Mouse (Mus musculus): ENCODE measurements at regions not wholly inside any gene's neighbourhood (a gene's known extent, or its start where the extent isn't known, plus 50 kb on each side); places are given as distances from the start of the nearest gene placed in this dataset.

DNA sequence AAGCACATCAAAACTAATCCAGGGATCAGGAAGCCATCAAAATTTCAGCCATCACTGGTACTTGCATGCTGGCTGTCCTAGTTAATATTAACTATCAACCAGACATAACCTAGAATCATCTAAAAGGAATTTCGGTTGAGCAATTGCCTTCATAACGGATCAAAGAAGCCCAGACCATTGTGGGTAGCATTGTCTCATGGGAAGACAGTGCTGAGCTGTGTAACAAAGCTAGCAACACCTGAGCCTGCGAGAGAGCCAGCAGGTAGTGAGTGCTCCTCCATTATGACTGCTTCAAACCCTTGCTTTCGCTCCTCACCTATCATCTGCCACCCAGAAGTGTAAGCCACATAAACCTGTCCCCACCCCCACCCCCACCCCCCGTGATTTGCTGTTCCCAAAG lies 169.6 kb upstream of the Fat1 start:
- no peak for DNase-seq

DNA sequence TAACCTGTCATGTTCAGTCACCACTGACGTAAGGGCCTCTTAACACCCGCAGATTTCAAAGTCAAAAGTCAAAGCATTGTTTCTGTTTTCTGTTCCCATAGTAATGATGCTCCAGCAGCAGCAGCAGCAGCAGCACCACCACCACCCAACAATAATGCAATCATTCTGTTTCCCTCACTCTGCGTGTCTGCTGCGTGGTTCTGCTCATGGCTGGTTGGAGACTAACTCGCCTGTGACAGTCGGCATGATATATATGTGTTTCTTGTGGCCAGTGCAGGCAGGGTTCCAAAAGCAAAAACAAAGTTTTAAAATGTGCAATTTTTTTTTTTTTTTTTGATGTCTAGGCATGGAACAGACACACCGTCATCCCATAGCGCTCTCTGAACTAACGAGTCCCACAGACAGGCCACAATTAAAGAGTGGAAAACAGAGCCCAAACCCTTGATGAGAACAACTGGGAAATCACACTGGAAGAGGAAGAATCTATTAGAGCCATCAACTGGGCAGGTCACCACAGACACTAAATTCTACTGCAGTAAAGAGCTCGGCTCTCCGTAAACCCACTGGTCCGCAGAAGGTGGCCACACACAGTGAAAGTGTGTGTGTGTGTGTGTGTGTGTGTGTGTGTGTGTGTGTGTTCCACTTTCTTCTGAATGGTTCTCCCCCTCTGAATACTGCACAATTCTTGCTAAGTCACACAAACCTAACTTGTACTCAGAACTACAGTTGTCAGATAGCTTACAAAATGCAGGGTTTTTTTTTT lies 169.0 kb upstream of the Fat1 start:
- DNase-seq = no peak

DNA sequence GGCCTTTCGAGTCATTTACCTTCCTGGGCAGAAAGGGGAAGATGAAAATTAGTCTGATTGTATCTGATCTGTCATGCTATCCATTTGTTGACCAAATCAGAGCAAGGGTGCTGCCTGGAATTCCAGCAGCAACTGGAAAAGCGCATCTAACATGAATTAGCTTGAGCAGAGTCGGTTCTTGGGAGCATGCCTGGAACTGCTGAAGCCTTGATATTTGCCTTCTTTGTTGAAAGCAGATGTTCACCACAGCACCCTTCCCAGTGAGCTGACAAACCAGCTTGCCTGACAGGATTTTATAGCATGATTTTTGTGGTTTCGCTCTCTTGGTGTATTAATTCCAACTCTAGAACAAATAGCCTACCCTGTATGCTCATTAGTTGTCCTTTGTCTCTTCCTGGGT lies 168.0 kb upstream of the Fat1 start:
- DNase-seq = no peak

DNA sequence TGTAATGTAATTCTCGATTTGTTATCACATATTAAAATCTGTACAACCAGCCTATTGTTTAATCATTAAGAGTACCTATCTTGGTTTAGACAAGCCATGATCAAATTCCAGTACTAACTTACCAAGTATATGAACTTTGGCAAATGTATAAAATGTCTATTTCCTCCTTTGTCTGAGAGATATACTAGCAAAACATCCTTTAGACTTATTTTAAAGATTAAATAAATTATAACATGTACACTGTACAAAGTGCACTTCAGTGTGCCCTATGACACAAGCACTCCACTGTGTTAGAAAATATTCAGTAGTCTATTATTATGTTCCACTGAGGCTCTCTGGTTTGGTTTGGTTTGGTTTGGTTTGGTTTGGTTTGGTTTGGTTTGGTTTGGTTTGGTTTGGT lies 156.0 kb upstream of the Fat1 start:
- no peak for DNase-seq

DNA sequence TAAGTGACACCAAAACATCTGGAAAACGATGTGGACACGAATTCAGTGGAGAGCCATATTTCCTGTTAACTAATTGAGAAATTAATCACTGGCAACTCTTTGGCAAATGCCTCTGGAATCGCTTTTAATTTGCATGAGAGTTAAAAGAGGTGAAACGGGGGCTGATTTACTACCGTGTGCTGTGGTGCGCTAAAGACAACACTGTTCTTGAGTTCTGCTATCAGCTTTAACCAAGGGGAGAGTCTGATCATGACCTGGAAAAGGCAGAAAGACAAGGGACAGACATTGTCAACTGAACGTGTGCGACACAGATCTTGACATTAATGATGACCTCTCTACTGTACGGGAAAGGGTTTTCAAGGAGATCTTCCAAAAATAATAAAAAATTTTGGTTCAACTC lies 152.8 kb upstream of the Fat1 start:
- DNase-seq = no peak

DNA sequence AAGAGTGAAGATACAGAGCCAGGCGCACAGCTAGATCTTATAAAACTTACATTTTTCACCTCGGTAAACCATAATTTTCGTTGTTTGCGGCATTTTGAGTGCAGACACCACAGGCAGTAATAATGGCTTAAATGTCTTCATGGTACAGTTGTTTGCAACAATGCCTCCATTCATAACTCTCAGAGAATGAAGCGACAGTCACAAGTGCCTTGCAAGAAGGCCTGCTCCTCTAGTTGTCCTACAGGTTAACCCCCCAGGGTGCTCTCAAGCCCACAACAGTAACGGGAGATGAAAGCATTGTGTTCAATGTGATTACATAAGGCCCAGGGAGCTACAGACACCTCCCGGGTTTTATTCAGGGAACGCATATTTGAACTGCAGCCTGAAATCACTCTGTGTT lies 150.1 kb upstream of the Fat1 start:
- DNase-seq = no peak

DNA sequence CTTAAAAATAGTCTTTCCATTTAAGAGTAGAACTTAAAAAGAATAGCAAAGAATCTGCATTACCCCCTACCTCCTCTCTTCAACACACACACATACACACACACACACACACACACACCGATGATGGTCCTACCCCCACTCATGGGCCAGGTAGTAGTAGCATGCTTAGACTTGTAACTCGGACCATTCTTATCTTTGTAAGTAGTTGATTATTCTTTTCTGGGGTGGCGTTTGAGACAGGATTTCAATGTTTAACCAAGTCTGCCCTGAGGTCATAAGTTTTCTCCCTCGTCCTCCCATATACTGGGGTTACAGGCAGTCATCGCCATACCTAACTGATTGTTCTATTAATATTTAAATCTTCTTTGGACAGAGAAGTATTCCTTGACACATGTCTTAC lies 148.5 kb upstream of the Fat1 start:
- no peak for DNase-seq

DNA sequence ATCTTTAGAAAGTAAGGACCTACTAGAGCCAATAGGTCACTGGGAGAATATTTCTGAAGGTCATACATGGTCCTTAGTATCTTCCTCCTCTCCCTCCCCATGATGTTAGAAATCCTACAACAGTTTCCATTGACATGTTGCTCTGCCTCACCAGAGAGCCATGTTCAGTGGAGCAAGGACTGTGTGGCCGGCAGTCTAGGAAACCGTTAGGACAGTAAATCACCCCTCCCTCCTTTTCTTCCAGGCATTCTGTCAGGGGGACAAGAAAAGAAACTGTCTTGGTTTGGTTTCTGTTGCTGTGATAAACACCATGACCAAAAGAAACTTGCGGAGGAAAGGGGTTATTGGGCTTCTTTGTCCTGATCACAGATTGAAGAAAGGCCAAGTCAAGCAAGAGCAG lies 147.0 kb upstream of the Fat1 start:
- no peak for DNase-seq

DNA sequence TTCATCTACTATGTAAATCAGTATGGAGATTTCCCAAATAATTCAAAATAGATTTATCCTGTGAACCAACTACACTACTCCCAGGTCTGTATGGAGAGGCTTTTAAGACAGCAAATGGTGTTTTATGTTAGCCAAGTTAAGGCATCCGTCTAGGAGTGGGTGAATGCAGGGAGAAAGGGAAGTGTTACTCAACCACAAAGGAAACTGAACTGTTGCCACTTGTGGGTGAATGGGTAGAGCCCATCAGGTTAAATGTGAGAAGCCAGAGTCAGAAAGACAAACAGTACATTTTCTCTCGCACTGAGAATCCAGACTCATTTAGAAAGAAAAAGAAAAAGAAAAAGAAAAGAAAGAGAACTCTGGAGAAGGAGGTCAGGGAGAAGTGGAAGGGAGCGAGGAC lies 135.7 kb upstream of the Fat1 start:
- no peak for DNase-seq

DNA sequence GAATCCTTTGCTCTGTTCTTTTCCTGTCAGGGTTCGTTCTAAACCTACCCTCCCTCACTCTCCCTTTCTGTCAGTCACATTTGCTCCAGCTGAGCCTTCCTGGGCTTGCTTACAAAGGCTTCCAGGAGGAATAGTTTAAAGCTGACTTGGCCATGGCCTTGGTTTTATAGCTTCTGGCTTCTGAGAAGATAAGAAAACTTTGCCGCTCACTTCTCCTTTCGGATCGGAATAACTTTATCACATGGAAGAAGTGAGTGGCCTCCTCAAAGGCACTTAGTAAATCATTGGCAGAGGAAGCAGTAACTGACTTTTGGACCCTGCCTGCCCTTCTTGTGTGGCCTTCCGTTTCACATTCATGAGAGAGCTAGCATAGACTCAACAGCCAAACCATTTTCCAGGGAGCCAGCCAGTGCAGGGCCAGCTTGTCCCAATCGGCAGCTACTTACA lies 134.4 kb upstream of the Fat1 start:
- no peak for DNase-seq

DNA sequence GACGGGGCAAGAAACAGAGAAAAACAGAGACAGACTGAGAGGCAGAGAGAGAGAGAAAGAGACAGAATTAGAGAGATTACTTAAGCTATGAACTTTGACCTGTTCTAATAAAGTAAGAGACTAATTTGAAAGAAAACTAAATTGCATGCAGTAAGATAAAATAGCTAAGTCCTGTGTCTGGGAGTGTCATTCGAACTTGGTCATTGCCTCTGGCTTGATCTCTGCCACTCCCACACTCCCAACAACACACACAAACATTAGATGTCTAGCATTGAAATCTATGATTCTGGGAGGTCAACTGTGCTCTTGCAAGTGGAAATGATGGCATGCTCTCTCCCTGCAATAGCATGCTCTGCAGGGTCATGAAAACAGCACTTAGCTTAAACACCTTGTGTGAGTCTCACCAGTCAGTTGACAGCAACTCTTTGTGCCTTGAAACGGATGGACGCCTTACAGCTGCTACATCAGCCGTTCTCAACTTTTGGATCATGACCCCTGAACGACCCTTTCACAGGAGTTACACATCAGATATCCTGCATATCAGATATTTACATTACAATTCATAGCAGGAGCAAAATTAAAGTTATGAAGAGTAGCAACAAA lies 133.5 kb upstream of the Fat1 start:
- no peak for DNase-seq

DNA sequence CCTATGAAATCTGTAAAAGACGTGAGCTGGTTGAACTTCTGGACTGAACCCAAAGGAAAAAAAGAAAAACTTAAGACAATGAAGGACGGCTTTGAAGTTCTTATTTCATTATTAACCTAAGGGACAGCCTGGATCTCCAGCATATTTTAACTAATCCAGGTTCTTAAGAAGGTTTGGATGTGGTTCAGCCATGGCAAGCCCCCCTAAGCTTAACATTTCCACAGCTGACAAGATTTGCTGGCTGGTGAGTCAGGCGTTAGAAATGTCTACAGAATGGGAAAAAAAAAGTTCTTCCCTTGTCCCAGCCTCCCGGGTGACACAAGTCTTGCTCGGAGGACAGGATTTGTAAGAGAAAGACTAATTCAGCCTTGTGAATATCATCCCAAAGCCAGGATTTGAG lies 132.9 kb upstream of the Fat1 start:
- no peak for DNase-seq

DNA sequence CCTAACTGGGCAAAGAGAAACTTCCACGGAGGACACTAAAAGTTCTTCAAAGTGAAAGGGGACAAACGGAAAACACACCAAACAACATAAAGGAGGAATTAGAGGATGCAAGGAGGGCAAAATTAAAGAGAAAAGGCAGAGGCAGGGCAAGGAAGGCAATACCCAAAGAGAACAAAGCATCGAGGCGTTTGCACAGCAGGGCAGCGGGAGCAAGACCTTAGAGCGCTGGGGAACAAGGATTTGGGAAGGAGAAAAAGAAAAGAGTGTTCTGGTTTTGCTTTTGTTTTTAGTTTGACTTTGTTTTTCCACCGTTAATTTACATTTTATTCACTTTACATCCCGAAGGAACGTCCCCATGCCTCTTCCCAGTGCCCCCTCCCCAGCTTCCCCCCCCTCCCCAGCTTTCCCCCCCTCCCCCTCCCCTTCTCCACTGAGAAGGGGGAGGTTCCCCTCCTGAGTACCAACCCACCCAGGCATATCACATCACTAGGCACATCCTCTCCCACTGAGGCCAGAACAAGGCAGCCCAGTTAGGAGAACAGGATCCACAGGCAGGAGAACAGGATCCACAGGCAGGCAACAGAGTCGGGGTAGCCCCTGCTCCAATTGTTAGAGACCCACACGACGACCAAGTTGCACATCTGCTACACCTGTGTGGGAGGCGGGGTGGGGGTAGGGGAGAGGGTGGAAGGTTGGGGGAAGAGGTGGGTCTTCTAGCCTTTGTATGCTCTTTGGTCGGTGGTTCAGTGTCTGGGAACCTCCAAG lies 130.7 kb upstream of the Fat1 start:
- DNase-seq = no peak

DNA sequence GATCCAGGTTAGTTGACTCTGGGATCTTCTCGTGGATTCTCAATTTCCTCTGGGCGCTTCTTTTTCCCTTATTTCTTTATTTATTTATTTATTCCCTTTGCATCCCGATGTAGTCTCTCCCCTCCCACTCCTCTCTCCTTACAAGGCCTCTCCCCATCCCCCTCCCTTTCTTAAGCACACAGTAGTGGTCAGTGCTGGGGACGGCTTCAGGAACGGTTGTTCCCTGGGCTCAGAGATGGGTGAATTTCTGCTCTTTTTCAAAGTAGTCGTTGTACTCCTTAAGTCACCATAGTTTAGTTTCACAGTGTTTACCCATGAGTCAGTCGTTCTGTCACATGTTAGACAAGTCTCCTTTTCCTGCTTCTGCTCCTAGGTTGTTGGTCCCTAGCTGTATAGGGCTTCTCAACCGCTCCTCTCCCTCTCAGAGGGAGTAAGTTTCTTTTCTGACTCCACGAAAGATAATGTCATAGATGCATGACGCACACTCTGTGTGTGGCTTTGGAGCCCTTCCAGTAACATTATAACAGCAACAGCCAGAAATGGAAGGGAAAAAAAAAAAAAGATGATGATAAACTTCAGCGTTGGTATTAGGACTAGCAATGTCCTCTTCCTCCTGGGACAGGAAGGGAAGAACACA lies 129.9 kb upstream of the Fat1 start:
- DNase-seq = no peak

DNA sequence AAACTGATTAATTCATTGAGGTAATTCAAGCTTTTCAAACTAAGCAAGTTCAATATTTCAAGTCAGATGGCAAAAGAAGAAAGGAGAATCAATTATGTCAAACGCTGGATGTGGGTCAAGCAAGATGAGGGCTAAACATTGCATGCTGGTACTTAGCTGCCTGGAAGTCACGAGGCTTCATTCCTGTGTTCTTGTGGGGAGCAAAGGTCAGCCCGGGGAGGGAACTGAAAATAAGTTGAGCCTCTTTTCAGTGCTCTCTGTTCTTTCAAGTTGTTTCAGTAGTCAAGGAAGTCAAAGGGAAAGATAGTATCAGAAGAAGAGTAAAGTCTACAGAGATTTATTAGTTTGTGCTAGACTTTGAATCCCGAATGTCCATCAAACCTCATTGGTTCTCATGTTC lies 122.9 kb upstream of the Fat1 start:
- DNase-seq = no peak

DNA sequence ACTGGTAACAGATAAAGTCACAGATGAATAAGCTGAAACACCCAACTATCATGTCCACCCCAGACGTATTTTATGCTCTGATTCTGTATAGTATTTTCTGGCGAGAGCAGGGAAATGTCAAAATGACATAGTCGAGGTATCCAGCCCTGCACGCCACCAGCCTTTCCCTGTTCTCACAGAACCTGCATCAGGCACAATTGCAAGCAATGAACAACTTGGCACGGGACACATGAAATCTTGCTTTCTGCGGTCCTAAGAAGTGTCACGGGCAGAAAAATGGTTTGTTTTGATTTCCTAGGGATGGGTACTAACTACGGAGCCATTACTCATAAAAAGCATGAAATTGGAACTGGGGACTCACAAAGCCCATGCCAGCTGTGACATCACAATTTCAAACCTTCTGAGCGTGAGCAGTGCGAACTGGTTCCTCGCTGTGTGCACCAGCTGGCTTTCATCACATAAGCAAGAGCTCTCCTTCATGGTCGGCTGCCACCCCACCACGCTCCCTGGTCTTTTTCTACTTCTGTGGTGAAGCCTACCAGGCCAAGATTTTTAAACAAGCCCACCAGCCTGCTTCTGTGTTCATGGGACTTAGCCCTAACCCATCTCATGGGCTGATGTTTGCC lies 117.6 kb upstream of the Fat1 start:
- no peak for DNase-seq

DNA sequence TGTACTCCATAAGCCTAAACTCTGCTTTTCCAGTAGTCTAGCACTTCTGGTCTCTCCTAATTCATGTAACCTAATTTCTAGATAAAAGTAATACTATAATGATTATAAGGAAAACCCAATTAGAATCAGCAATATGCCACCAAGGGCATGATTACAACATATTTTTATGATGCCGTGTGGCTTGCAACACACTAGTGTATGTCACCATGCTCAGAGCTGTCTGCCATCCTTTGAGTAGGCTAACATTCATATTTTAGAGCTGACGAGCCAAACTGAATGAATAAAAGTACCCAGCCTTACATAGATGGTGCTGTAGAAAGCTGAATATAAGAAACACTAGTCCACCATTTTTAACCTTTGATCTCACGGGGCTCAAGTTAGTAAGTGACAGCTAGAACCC lies 116.0 kb upstream of the Fat1 start:
- no peak for DNase-seq

DNA sequence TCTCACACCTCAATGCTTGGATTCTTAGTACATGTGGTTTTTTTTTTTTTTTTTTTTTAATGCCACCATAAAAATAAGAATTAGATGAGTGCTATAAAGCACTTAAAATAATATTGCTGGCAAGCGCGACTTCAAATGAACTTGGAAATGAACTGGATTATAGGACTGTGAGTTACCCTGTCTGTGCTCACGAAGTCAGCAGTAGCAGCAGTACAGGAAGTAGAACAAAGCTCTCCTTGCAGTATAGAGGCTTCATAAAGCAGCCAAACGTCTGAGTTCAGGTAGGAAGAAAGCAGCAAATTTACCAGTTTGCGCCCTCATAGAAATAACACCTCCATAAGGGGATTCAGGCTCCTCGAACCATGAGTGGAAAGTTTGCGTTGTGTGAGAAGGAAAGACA lies 115.6 kb upstream of the Fat1 start:
- no peak for DNase-seq

DNA sequence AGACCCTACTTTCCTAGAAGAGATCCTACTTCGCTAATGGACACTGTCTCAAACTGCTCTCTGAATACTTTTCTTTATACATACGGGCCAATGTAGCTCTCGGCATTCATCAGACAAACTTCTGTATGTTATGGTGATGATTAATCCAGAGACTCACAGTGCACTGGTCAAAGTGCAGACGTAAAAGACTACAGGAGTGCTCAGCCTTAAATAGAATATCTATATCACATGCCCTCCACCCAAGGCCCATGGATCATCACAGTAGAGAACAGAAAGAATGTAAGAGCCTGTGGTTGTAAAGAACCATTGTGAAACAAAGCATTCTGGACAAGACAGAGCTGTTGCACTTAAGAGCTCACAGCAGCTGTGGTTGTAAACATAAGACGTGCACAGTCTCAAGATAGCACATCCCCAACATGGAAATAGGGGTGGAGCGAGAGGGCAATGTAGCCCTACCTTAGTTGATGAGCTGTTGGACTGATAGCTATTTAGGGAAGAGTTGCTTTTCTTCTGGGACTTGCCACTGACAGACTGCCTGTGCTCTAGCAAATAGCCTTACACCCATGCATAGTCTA lies 110.0 kb upstream of the Fat1 start:
- DNase-seq = no peak

DNA sequence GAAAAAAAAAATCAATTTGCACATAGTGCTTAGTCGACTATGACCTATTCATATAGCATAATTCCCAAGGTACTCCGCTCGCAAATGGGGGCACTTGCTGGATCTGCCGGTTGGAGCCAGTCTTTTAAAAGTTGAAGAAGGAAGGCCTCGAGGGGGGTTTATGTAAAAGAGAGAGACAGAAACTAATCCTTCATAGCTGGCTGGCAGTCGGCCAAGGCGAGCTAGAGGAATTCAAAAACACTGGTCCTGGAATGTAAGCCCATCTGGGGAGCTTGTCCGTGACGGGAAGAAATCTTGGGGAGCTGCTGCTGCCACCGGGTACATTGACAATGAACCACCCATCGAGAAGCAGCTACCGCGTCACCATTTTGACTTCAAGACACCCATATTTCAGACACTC lies 108.3 kb upstream of the Fat1 start:
- peak; percentile 59 for DNase-seq

DNA sequence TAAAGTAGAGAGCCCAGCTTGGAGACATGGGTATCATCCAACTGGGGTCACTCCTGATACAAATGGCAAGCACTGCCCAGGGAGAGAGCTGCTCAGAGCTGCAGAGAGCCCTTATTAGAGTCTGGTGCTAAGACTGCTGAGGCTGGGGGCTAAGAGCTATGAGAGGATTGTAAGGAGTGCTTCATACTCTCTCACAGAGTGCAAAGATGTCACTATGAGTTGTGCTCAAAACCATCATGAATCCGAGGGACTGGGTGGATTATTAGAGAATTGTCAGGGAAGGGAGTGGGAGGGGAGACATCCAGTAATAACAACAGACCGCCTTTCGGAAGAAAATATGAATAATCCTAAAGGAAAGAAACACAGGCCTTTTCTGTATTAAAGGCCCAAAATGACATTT lies 107.2 kb upstream of the Fat1 start:
- DNase-seq = no peak

DNA sequence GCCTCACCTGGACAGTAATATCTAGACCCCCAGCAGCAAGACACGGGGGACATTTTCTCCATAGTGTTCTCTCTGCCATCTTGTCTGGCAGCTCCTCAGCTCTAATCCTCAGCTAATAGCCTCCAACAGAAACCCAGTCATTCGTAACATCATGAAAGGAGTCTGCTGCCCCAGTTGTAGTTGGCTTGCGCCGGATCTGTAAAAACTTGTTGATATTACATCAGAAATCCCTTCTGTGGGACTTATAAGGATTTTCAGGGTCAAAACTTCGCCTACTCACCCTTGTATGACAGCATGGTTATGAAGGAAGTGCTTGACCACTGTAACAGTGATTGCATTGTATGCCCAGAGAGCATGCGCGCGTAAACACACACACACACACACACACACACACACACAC lies 96.8 kb upstream of the Fat1 start:
- DNase-seq = no peak
